Mouse (Mus musculus): Measurements from ENCODE around the gene Triap1.
"Not testable (repeated sequence)": the region's sequence is repeated elsewhere in the genome, so short reads cannot be mapped to it uniquely, and the experiment has no call there.

Triap1 gene

GRCm38 (mm10) chr5:115333626-115334025 is 7.4 kb upstream of the Triap1 start:
- DNase-seq (ENCODE audit: low spot score), result no peak

- DNase-seq (ENCODE audit: low spot score), result no peak
Measured at GRCm38 (mm10) chr5:115340007-115340406, 1.0 kb upstream of the Triap1 start.

GRCm38 (mm10) chr5:115341314-115342165 is 515 bp downstream of the Triap1 start:
- no peak for DNase-seq (ENCODE audit: low spot score)

GRCm38 (mm10) chr5:115347564-115347963 is 6.5 kb downstream of the Triap1 start:
- DNase-seq (ENCODE audit: low spot score), result peak; percentile 86

GRCm38 (mm10) chr5:115348546-115349224 is 7.7 kb downstream of the Triap1 start, which contains the start of gene Cox6a1:
Gene Cox6a1, minus strand, starts transcription at chr5:115348981.
- peak; percentile 99 for DNase-seq (ENCODE audit: low spot score)

- no peak for DNase-seq (ENCODE audit: low spot score)
Measured at GRCm38 (mm10) chr5:115349225-115349555, 8.2 kb downstream of the Triap1 start.

GRCm38 (mm10) chr5:115351348-115351747 is 10.3 kb downstream of the Triap1 start:
- no peak for DNase-seq (ENCODE audit: low spot score)

- no peak for DNase-seq (ENCODE audit: low spot score)
Measured at GRCm38 (mm10) chr5:115355070-115355469, 14.0 kb downstream of the Triap1 start.

- DNase-seq (ENCODE audit: low spot score), result peak; percentile 81
Measured at GRCm38 (mm10) chr5:115358872-115359271, 17.8 kb downstream of the Triap1 start.

- no peak for DNase-seq (ENCODE audit: low spot score)
Measured at GRCm38 (mm10) chr5:115359438-115359837, 18.4 kb downstream of the Triap1 start.

GRCm38 (mm10) chr5:115359851-115360372 is 18.9 kb downstream of the Triap1 start:
- DNase-seq (ENCODE audit: low spot score), result no peak

GRCm38 (mm10) chr5:115362216-115362615 is 21.2 kb downstream of the Triap1 start:
- DNase-seq (ENCODE audit: low spot score), result no peak

GRCm38 (mm10) chr5:115362819-115363714 is 22.0 kb downstream of the Triap1 start:
- peak; percentile 40 for DNase-seq (ENCODE audit: low spot score)

GRCm38 (mm10) chr5:115364782-115365181 is 23.8 kb downstream of the Triap1 start:
- no peak for DNase-seq (ENCODE audit: low spot score)

- DNase-seq (ENCODE audit: low spot score), result no peak
Measured at GRCm38 (mm10) chr5:115371736-115372135, 30.7 kb downstream of the Triap1 start.

GRCm38 (mm10) chr5:115373441-115374203 is 32.6 kb downstream of the Triap1 start:
- no peak for DNase-seq (ENCODE audit: low spot score)

- no peak for DNase-seq (ENCODE audit: low spot score)
Measured at GRCm38 (mm10) chr5:115374204-115374820, 33.3 kb downstream of the Triap1 start.

- no peak for DNase-seq (ENCODE audit: low spot score)
Measured at GRCm38 (mm10) chr5:115375436-115375835, 34.4 kb downstream of the Triap1 start.

GRCm38 (mm10) chr5:115378882-115379281 is 37.9 kb downstream of the Triap1 start:
- DNase-seq (ENCODE audit: low spot score), result not testable (repeated sequence)

- DNase-seq (ENCODE audit: low spot score), result no peak
Measured at GRCm38 (mm10) chr5:115391935-115392334, 50.9 kb downstream of the Triap1 start.

GRCm38 (mm10) chr5:115392969-115393368 is 51.9 kb downstream of the Triap1 start:
- DNase-seq (ENCODE audit: low spot score), result no peak

All from layer of hippocampus, adult 11-12 months (tissue).